Mouse (Mus musculus): Measurements from ENCODE around the gene AF067063. TPM values are rescaled to one million over a fixed set of nuclear protein-coding genes. Genes with fewer than 3 reads are reported as not detected.

AF067063 gene
- polyA plus RNA-seq, 1 experiment from 2014 or later, result not detected

DNA sequence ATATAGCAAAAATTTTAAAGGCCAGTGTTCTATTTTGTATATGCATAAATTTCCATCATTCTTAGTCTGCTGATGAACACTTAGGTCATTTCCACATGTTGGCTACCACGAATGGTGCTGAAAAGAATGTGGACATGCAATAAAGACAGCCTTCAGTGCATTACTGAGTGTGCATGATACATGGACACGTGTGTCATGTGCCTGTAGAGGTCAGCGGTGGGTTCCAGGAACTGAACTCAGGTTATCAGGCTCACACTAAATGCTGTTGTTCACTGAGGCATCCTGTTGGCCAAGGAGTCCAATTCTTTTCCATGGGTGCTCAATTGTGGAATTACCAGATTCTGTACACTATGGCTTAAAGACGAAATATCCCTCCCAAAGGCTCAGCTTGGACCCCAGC, 46.4 kb downstream of the AF067063 start:
- 82% methylated on average over 4 of the region's 4 CpGs for WGBS

More for the DNA sequence above, 46.4 kb downstream of the AF067063 start:
- no peaks in the 10 kb centered on the region for H3K27me3 ChIP-seq (replicated peaks; ENCODE audit: control insufficient read depth, insufficient read depth, low read length)
- 0 out of 2 replicates have a peak, but pooled peaks cover under 1% of the 10 kb centered on the region for H3K4me1 ChIP-seq (replicated peaks; ENCODE audit: control insufficient read depth, insufficient read depth, low read length)
- H3K4me3 ChIP-seq (ENCODE audit: low read depth, low read length), result no peak overlapping the region
- ATAC-seq (replicated peaks; ENCODE audit: low FRiP score) (no peak), DNase-seq (ENCODE audit: low spot score) (no peak)
- H3K27ac ChIP-seq (ENCODE audit: low read depth, low read length), result no peak overlapping the region
- H3K36me3 ChIP-seq (ENCODE audit: control insufficient read depth, insufficient read depth, low read length), result peaks cover 46% of the 10 kb centered on the region
- no peak overlapping the region for H3K4me2 ChIP-seq
- H3K9ac ChIP-seq (ENCODE audit: low read depth, low read length), result no peak overlapping the region
- no peaks in the 10 kb centered on the region for H3K9me3 ChIP-seq (ENCODE audit: control insufficient read depth, low read length)

Other genes with a start within 250 kb of the AF067063 start
- gene Ccl28, start 206.4 kb downstream of the AF067063 start, polyA plus RNA-seq (2014; fragmentation: Nextera tagmentation; extraction: Ambion mirVana), result 0.05 TPM in 1 of 2 replicates, not detected in the other
- 119 and 136 TPM in 2 replicates for gene Hmgcs1, start 139.8 kb downstream of the AF067063 start, polyA plus RNA-seq (2014; fragmentation: Nextera tagmentation; extraction: Ambion mirVana)
- 0.19 and 0.36 TPM in 2 replicates for gene Nim1k, start 74.3 kb downstream of the AF067063 start, polyA plus RNA-seq (2014; fragmentation: Nextera tagmentation; extraction: Ambion mirVana)
- 40.0 and 45.1 TPM in 2 replicates for gene Zfp131, start 39.3 kb downstream of the AF067063 start, polyA plus RNA-seq (2014; fragmentation: Nextera tagmentation; extraction: Ambion mirVana)
- not detected in 2 replicates for gene D13Ertd608e, start 5.8 kb upstream of the AF067063 start, polyA plus RNA-seq (2014; fragmentation: Nextera tagmentation; extraction: Ambion mirVana)
- not detected in 2 replicates for gene Tcstv1, start 64.6 kb upstream of the AF067063 start, polyA plus RNA-seq (2014; fragmentation: Nextera tagmentation; extraction: Ambion mirVana)
- not detected in 2 replicates for gene Gm21761, start 99.1 kb upstream of the AF067063 start, polyA plus RNA-seq (2014; fragmentation: Nextera tagmentation; extraction: Ambion mirVana)
- not detected in 2 replicates for gene B020031M17Rik, start 120.6 kb upstream of the AF067063 start, polyA plus RNA-seq (2014; fragmentation: Nextera tagmentation; extraction: Ambion mirVana)
- gene Gm36079, start 196.8 kb upstream of the AF067063 start, polyA plus RNA-seq (2014; fragmentation: Nextera tagmentation; extraction: Ambion mirVana), result not detected in 2 replicates
- gene Gm21188, start 222.0 kb upstream of the AF067063 start, polyA plus RNA-seq (2014; fragmentation: Nextera tagmentation; extraction: Ambion mirVana), result not detected in 2 replicates